Mouse (Mus musculus): ENCODE data around the gene Zfp651. TPM values are rescaled to one million over a fixed set of nuclear protein-coding genes. Genes with fewer than 3 reads are reported as not detected.
A peak's percentile ranks its signal among the peaks of the same experiment; 100 is the strongest.

Gene Zfp651
- polyA plus RNA-seq, 1 experiment from 2014 or later, result 0.89 TPM

GRCm38 (mm10) chr9:121776511-121776910 is 17.4 kb downstream of the Zfp651 start:
- Histone ChIP-seq H3K4me2 (ENCODE audit: low read depth, low read length) (no peak overlapping the region), H3K36me3 (ENCODE audit: control insufficient read depth, insufficient read depth) (no peaks in the 10 kb centered on the region), H3K9me3 (replicated peaks; ENCODE audit: control insufficient read depth, low read length) (no peaks in the 10 kb centered on the region), H3K4me1 (ENCODE audit: control insufficient read depth, low read depth, low read length) (no peaks in the 10 kb centered on the region), H3K9ac (ENCODE audit: low read depth, low read length) (no peak overlapping the region), H3K27ac (ENCODE audit: low read length) (no peak overlapping the region), H3K4me3 (ENCODE audit: low read depth, low read length) (no peak overlapping the region), H3K27me3 (ENCODE audit: control insufficient read depth, insufficient read depth, low read depth, low read length) (peaks cover 27% of the 10 kb centered on the region)
- WGBS (ENCODE audit: insufficient replicate concordance), result 61% methylated on average over 7 of the region's 7 CpGs
- ATAC-seq (ENCODE audit: low read depth), result no peak

GRCm38 (mm10) chr9:121777484-121778065 is 18.4 kb downstream of the Zfp651 start, which contains the start of gene Klhl40:
TSS of gene Klhl40 (plus strand) at chr9:121777607.
- ATAC-seq (ENCODE audit: low read depth), result no peak
- Histone ChIP-seq H3K9ac (ENCODE audit: low read depth, low read length) (no peak within 1 kb of the TSS), H3K36me3 (ENCODE audit: control insufficient read depth, insufficient read depth) (no peaks in the 10 kb centered on the region), H3K4me3 (ENCODE audit: low read depth, low read length) (no peak within 1 kb of the TSS), H3K9me3 (replicated peaks; ENCODE audit: control insufficient read depth, low read length) (no peaks in the 10 kb centered on the region), H3K4me1 (ENCODE audit: control insufficient read depth, low read depth, low read length) (no peaks in the 10 kb centered on the region), H3K4me2 (ENCODE audit: low read depth, low read length) (no peak within 1 kb of the TSS), H3K27ac (ENCODE audit: low read length) (no peak within 1 kb of the TSS), H3K27me3 (ENCODE audit: control insufficient read depth, insufficient read depth, low read depth, low read length) (peaks cover 27% of the 10 kb centered on the region)
- WGBS (ENCODE audit: insufficient replicate concordance), result 14% methylated on average over 30 of the region's 30 CpGs

DNA sequence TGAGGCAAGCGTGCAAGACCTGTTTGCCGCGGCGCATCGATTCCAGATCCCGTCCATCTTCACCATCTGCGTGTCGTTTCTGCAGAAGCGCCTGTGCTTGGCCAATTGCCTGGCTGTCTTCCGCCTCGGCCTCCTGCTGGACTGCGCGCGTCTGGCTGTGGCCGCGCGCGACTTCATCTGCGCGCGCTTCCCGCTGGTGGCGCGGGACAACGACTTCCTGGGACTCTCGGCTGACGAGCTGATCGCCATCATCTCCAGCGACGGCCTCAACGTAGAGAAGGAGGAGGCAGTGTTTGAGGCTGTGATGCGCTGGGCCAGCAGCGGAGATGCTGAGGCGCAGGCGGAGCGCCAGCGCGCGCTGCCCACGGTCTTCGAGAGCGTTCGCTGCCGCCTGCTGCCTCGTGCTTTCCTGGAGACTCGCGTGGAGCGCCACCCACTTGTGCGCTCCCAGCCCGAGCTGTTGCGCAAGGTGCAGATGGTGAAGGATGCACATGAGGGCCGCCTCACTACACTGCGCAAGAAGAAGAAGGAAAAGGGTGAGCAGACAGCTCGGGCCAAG is 19.0 kb downstream of the Zfp651 start:
- Histone ChIP-seq H3K4me3 (ENCODE audit: low read depth, low read length) (no peak overlapping the region), H3K9me3 (replicated peaks; ENCODE audit: control insufficient read depth, low read length) (no peaks in the 10 kb centered on the region), H3K36me3 (ENCODE audit: control insufficient read depth, insufficient read depth) (no peaks in the 10 kb centered on the region), H3K27me3 (ENCODE audit: control insufficient read depth, insufficient read depth, low read depth, low read length) (peaks cover 27% of the 10 kb centered on the region), H3K4me1 (ENCODE audit: control insufficient read depth, low read depth, low read length) (no peaks in the 10 kb centered on the region), H3K27ac (ENCODE audit: low read length) (no peak overlapping the region), H3K4me2 (ENCODE audit: low read depth, low read length) (no peak overlapping the region), H3K9ac (ENCODE audit: low read depth, low read length) (no peak overlapping the region)
- ATAC-seq (ENCODE audit: low read depth), result no peak
- 11% methylated on average over 54 of the region's 54 CpGs for WGBS (ENCODE audit: insufficient replicate concordance)

DNA sequence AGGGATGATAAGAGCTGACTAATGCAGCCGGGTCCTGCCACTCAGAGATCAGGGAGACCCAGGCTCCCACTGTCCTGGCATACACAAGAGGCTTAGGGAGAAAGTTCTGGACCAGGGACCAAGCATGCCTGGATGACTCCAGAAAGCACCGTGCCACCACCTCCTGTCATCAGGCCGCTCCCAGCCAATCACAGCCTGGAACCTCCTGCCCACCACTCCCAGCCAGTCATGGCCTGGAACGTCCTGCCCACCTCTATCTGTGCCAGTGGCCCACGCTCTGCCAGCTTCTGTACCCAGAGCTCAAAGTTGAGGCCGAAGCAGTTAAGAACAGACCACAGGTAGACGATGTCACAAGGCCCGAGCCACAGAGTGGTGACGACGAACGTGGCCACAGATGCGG is 25.7 kb downstream of the Zfp651 start:
- Histone ChIP-seq H3K9ac (ENCODE audit: low read depth, low read length) (no peak overlapping the region), H3K4me2 (ENCODE audit: low read depth, low read length) (no peak overlapping the region), H3K27ac (ENCODE audit: low read length) (no peak overlapping the region), H3K4me1 (ENCODE audit: control insufficient read depth, low read depth, low read length) (no peaks in the 10 kb centered on the region), H3K27me3 (ENCODE audit: control insufficient read depth, insufficient read depth, low read depth, low read length) (no peaks in the 10 kb centered on the region), H3K4me3 (ENCODE audit: low read depth, low read length) (no peak overlapping the region), H3K9me3 (replicated peaks; ENCODE audit: control insufficient read depth, low read length) (no peaks in the 10 kb centered on the region), H3K36me3 (ENCODE audit: control insufficient read depth, insufficient read depth) (no peaks in the 10 kb centered on the region)
- no peak for ATAC-seq (ENCODE audit: low read depth)
- WGBS (ENCODE audit: insufficient replicate concordance), result 68% methylated on average over 12 of the region's 12 CpGs

DNA sequence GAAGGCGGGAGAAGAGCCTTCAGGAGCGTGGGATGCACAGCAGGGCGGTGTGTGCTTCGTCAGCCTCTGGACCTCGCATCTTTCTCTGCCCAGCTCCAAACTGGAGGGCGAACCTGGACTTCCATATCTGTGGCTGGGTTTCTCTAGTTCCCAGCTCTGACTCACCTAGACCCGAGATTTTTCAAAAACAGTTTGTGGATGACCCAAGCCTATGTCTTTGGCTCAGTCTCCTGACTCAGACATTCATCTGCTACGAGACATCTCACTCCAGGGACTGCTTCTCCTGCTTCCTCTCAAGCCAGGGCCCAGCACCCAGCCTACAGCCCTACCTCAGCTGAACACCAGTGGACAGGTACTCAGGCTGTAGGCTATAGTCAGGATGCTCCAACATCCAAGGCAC is 26.1 kb downstream of the Zfp651 start:
- Histone ChIP-seq H3K9ac (ENCODE audit: low read depth, low read length) (no peak overlapping the region), H3K4me2 (ENCODE audit: low read depth, low read length) (no peak overlapping the region), H3K27ac (ENCODE audit: low read length) (no peak overlapping the region), H3K9me3 (replicated peaks; ENCODE audit: control insufficient read depth, low read length) (no peaks in the 10 kb centered on the region), H3K4me3 (ENCODE audit: low read depth, low read length) (no peak overlapping the region), H3K27me3 (ENCODE audit: control insufficient read depth, insufficient read depth, low read depth, low read length) (no peaks in the 10 kb centered on the region), H3K36me3 (ENCODE audit: control insufficient read depth, insufficient read depth) (no peaks in the 10 kb centered on the region), H3K4me1 (ENCODE audit: control insufficient read depth, low read depth, low read length) (no peaks in the 10 kb centered on the region)
- ATAC-seq (ENCODE audit: low read depth), result no peak
- 63% methylated on average over 8 of the region's 8 CpGs for WGBS (ENCODE audit: insufficient replicate concordance)

- Histone ChIP-seq H3K9me3 (replicated peaks; ENCODE audit: control insufficient read depth, low read length) (no peaks in the 10 kb centered on the region), H3K36me3 (ENCODE audit: control insufficient read depth, insufficient read depth) (no peaks in the 10 kb centered on the region), H3K9ac (ENCODE audit: low read depth, low read length) (no peak overlapping the region), H3K27ac (ENCODE audit: low read length) (no peak overlapping the region), H3K4me2 (ENCODE audit: low read depth, low read length) (no peak overlapping the region), H3K4me1 (ENCODE audit: control insufficient read depth, low read depth, low read length) (no peaks in the 10 kb centered on the region), H3K4me3 (ENCODE audit: low read depth, low read length) (no peak overlapping the region), H3K27me3 (ENCODE audit: control insufficient read depth, insufficient read depth, low read depth, low read length) (no peaks in the 10 kb centered on the region)
- 49% methylated on average over 2 of the region's 2 CpGs for WGBS (ENCODE audit: insufficient replicate concordance)
- no peak for ATAC-seq (ENCODE audit: low read depth)
Measured at GRCm38 (mm10) chr9:121786359-121786758, 27.2 kb downstream of the Zfp651 start.

DNA sequence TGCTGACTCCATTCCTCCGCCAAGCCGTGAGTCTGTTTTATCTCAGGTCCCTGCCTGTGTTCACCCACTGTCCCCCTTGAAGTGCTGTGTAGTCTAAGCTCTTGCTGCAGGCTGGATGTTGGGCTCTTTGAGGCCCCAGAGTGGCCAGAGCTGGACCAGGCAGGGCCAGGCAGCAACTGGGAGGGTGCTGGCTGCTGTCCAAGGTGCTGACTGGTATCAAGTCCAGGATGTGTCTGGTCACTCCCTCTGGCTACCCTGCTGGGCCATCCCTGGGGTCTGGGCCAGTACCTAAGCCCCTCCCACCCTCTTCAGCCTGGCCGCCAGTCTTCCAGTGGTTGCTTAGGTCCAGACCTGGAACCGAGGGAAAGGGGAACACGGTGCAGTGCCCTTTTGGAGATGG is 32.1 kb downstream of the Zfp651 start:
- 0 out of 2 replicates have a peak, but pooled peaks have one; percentile 15 for ATAC-seq (ENCODE audit: low read depth)
- Histone ChIP-seq H3K4me2 (ENCODE audit: low read depth, low read length) (no peak overlapping the region), H3K27me3 (ENCODE audit: control insufficient read depth, insufficient read depth, low read depth, low read length) (no peaks in the 10 kb centered on the region), H3K4me1 (ENCODE audit: control insufficient read depth, low read depth, low read length) (no peaks in the 10 kb centered on the region), H3K4me3 (ENCODE audit: low read depth, low read length) (no peak overlapping the region), H3K27ac (ENCODE audit: low read length) (no peak overlapping the region), H3K9ac (ENCODE audit: low read depth, low read length) (no peak overlapping the region), H3K36me3 (ENCODE audit: control insufficient read depth, insufficient read depth) (no peaks in the 10 kb centered on the region), H3K9me3 (replicated peaks; ENCODE audit: control insufficient read depth, low read length) (no peaks in the 10 kb centered on the region)
- 10% methylated on average over 5 of the region's 5 CpGs for WGBS (ENCODE audit: insufficient replicate concordance)

- no peak within 1 kb of the TSS for H3K27ac ChIP-seq (ENCODE audit: low read length)
- no peak within 1 kb of the TSS for H3K4me2 ChIP-seq (ENCODE audit: low read depth, low read length)
- no peak within 1 kb of the TSS for H3K4me3 ChIP-seq (ENCODE audit: low read depth, low read length)
- no peaks in the 10 kb centered on the region for H3K9me3 ChIP-seq (replicated peaks; ENCODE audit: control insufficient read depth, low read length)
- ATAC-seq (ENCODE audit: low read depth), result no peak
- H3K4me1 ChIP-seq (ENCODE audit: control insufficient read depth, low read depth, low read length), result no peaks in the 10 kb centered on the region
- no peaks in the 10 kb centered on the region for H3K36me3 ChIP-seq (ENCODE audit: control insufficient read depth, insufficient read depth)
- H3K27me3 ChIP-seq (ENCODE audit: control insufficient read depth, insufficient read depth, low read depth, low read length), result no peaks in the 10 kb centered on the region
- 44% methylated on average over 24 of the region's 24 CpGs for WGBS (ENCODE audit: insufficient replicate concordance)
- H3K9ac ChIP-seq (ENCODE audit: low read depth, low read length), result no peak within 1 kb of the TSS
Measured at GRCm38 (mm10) chr9:121791757-121792521, 32.8 kb downstream of the Zfp651 start, which contains the start of gene Hhatl. TSS of gene Hhatl (minus strand) at chr9:121792507.

DNA sequence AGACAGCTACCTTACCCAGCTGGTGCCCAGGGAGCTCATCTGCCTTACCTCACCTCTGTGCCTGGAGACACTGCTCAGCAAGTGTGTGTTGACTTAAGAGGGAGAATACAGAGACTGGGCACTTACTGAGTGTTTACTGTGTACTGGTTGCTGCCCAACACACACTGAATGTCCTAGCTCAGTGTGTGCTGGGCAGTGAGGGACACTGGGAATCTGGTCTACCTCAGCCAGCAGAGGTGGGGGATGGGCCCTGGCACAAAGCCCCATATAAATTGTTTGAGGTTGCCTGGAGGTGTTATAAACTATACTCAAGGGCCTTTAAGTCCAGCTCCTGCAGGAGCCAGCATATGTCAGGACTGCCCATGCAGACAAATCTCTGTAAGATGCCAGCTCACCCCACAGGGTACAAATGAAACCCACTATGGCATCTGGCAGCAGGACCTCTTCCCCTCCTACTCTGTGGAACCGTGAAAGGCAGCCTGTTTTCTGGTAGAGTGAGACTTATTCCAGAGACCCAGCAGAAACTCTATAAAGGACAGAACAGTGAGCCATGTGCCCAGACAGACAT is 35.9 kb downstream of the Zfp651 start:
- Histone ChIP-seq H3K4me2 (ENCODE audit: low read depth, low read length) (no peak overlapping the region), H3K9me3 (replicated peaks; ENCODE audit: control insufficient read depth, low read length) (no peaks in the 10 kb centered on the region), H3K4me3 (ENCODE audit: low read depth, low read length) (no peak overlapping the region), H3K4me1 (ENCODE audit: control insufficient read depth, low read depth, low read length) (no peaks in the 10 kb centered on the region; the same call in 1 of the 2 replicates), H3K27me3 (ENCODE audit: control insufficient read depth, insufficient read depth, low read depth, low read length) (no peaks in the 10 kb centered on the region), H3K27ac (ENCODE audit: low read length) (no peak overlapping the region), H3K36me3 (ENCODE audit: control insufficient read depth, insufficient read depth) (no peaks in the 10 kb centered on the region), H3K9ac (ENCODE audit: low read depth, low read length) (no peak overlapping the region)
- WGBS (ENCODE audit: insufficient replicate concordance), result 38% methylated on average over 1 of the region's 1 CpGs
- no peak for ATAC-seq (ENCODE audit: low read depth)
